Mouse (Mus musculus): ENCODE results near the gene Traf5. TPM values are rescaled to one million over a fixed set of nuclear protein-coding genes. Genes with fewer than 3 reads are reported as not detected.

The Traf5 gene
- total RNA-seq (2012; rRNA removed) = 1.7 and 2.1 TPM in 2 replicates

- Histone ChIP-seq H3K9me3 (ENCODE audit: control insufficient read depth, insufficient read depth, low read depth, low read length) (no peaks in the 10 kb centered on the region), H3K36me3 (ENCODE audit: control insufficient read depth, insufficient read depth, low read length, poor library complexity, severe bottlenecking) (no peaks in the 10 kb centered on the region), H3K4me1 (ENCODE audit: control insufficient read depth in 2 of 2, insufficient read depth in 2 of 2, low read length in 2 of 2, poor library complexity in 1 of 2) (no peaks in the 10 kb centered on the region), H3K9ac (ENCODE audit: insufficient read depth, low read depth, low read length, poor library complexity, severe bottlenecking) (peak within 1 kb of the TSS; percentile 68), H3K27ac (ENCODE audit: insufficient read depth, low read depth, low read length, poor library complexity, severe bottlenecking) (no peak within 1 kb of the TSS), H3K4me3 (ENCODE audit: insufficient read depth in 1 of 2, low read depth in 1 of 2, low read length in 2 of 2, poor library complexity in 1 of 2, severe bottlenecking in 1 of 2) (peak within 1 kb of the TSS; percentile 70 to 74)
- in situ Hi-C loops (cut with MboI; ENCODE audit: low sequenced_read_pairs in 2 of 2, unreplicated experiment in 2 of 2) = no loop called here
- TF ChIP-seq MAFK (IDR thresholded peaks at IDR 0.05; ENCODE audit: insufficient read depth, low read depth, low read length) = no peak
- TF ChIP-seq HCFC1 (IDR thresholded peaks at IDR 0.05; ENCODE audit: borderline replicate concordance, insufficient read depth, low read length) = no peak
- no peak for TF ChIP-seq ZNF384 (IDR thresholded peaks at IDR 0.05; ENCODE audit: low read depth, low read length)
- no peak for TF ChIP-seq CHD2 (IDR thresholded peaks at IDR 0.05; ENCODE audit: low read depth, low read length)
- TF ChIP-seq ZC3H11A (IDR thresholded peaks at IDR 0.05; ENCODE audit: borderline replicate concordance, low read depth, low read length) = no peak
- DNase-seq (ENCODE audit: low read depth, low spot score) = peak; percentile 86
These were observed at the start of gene Traf5 for GRCm38 (mm10) chr1:192091806-192092772. Traf5 (minus strand) TSS chr1:192092559.

GRCm38 (mm10) chr1:192140313-192140712, 48.0 kb upstream of the Traf5 start:
- H3K4me1 ChIP-seq (ENCODE audit: control insufficient read depth in 2 of 2, insufficient read depth in 2 of 2, low read length in 2 of 2, poor library complexity in 1 of 2) = 0 out of 4 replicates have a peak, but pooled peaks cover 0 to 3% of the 10 kb centered on the region in 2 experiments
- DNase-seq (ENCODE audit: low read depth, low spot score) = no peak
- peaks cover 2% of the 10 kb centered on the region; the same call in 1 of the 2 replicates for H3K9me3 ChIP-seq (ENCODE audit: control insufficient read depth, insufficient read depth, low read depth, low read length)
- no peak overlapping the region for H3K4me3 ChIP-seq (ENCODE audit: insufficient read depth in 1 of 2, low read depth in 1 of 2, low read length in 2 of 2, poor library complexity in 1 of 2, severe bottlenecking in 1 of 2)
- in situ Hi-C loops (cut with MboI; ENCODE audit: low sequenced_read_pairs in 2 of 2, unreplicated experiment in 2 of 2) = no loop called here
- no peaks in the 10 kb centered on the region for H3K36me3 ChIP-seq (ENCODE audit: control insufficient read depth, insufficient read depth, low read length, poor library complexity, severe bottlenecking)
- H3K27ac ChIP-seq (ENCODE audit: insufficient read depth, low read depth, low read length, poor library complexity, severe bottlenecking) = no peak overlapping the region
- no peak overlapping the region for H3K9ac ChIP-seq (ENCODE audit: insufficient read depth, low read depth, low read length, poor library complexity, severe bottlenecking)
- TF ChIP-seq MAFK (IDR thresholded peaks at IDR 0.05; ENCODE audit: insufficient read depth, low read depth, low read length) (no peak), CHD2 (IDR thresholded peaks at IDR 0.05; ENCODE audit: low read depth, low read length) (no peak), HCFC1 (IDR thresholded peaks at IDR 0.05; ENCODE audit: borderline replicate concordance, insufficient read depth, low read length) (no peak), ZC3H11A (IDR thresholded peaks at IDR 0.05; ENCODE audit: borderline replicate concordance, low read depth, low read length) (no peak)

GRCm38 (mm10) chr1:192137926-192138910, 45.9 kb upstream of the Traf5 start, which contains the start of gene Rcor3:
Rcor3 (minus strand) TSS chr1:192138062.
- Histone ChIP-seq H3K27ac (ENCODE audit: insufficient read depth, low read depth, low read length, poor library complexity, severe bottlenecking) (peak within 1 kb of the TSS; percentile 68), H3K9ac (ENCODE audit: insufficient read depth, low read depth, low read length, poor library complexity, severe bottlenecking) (peak within 1 kb of the TSS; percentile 90), H3K4me1 (ENCODE audit: control insufficient read depth in 2 of 2, insufficient read depth in 2 of 2, low read length in 2 of 2, poor library complexity in 1 of 2) (0 out of 4 replicates have a peak, but pooled peaks cover 0 to 3% of the 10 kb centered on the region in 2 experiments), H3K36me3 (ENCODE audit: control insufficient read depth, insufficient read depth, low read length, poor library complexity, severe bottlenecking) (no peaks in the 10 kb centered on the region), H3K4me3 (ENCODE audit: insufficient read depth in 1 of 2, low read depth in 1 of 2, low read length in 2 of 2, poor library complexity in 1 of 2, severe bottlenecking in 1 of 2) (peak within 1 kb of the TSS; percentile 95 to 99), H3K9me3 (ENCODE audit: control insufficient read depth, insufficient read depth, low read depth, low read length) (0 out of 2 replicates have a peak, but pooled peaks cover 2% of the 10 kb centered on the region)
- in situ Hi-C loops (cut with MboI; ENCODE audit: low sequenced_read_pairs in 2 of 2, unreplicated experiment in 2 of 2) = no loop called here
- DNase-seq (ENCODE audit: low read depth, low spot score) = peak; percentile 46
- TF ChIP-seq MAFK (IDR thresholded peaks at IDR 0.05; ENCODE audit: insufficient read depth, low read depth, low read length) (no peak), HCFC1 (IDR thresholded peaks at IDR 0.05; ENCODE audit: borderline replicate concordance, insufficient read depth, low read length) (0 out of 2 replicates have a peak, but pooled peaks have one; percentile 13), ZNF384 (IDR thresholded peaks at IDR 0.05; ENCODE audit: low read depth, low read length) (no peak)

- Histone ChIP-seq H3K36me3 (ENCODE audit: control insufficient read depth, insufficient read depth, low read length, poor library complexity, severe bottlenecking) (no peaks in the 10 kb centered on the region), H3K4me1 (ENCODE audit: control insufficient read depth in 2 of 2, insufficient read depth in 2 of 2, low read length in 2 of 2, poor library complexity in 1 of 2) (0 out of 4 replicates have a peak, but pooled peaks cover 0 to 3% of the 10 kb centered on the region in 2 experiments), H3K27ac (ENCODE audit: insufficient read depth, low read depth, low read length, poor library complexity, severe bottlenecking) (peak overlapping the region; percentile 68), H3K4me3 (ENCODE audit: insufficient read depth in 1 of 2, low read depth in 1 of 2, low read length in 2 of 2, poor library complexity in 1 of 2, severe bottlenecking in 1 of 2) (peak overlapping the region; percentile 95 to 99), H3K9ac (ENCODE audit: insufficient read depth, low read depth, low read length, poor library complexity, severe bottlenecking) (peak overlapping the region; percentile 90), H3K9me3 (ENCODE audit: control insufficient read depth, insufficient read depth, low read depth, low read length) (0 out of 2 replicates have a peak, but pooled peaks cover 2% of the 10 kb centered on the region)
- TF ChIP-seq ZC3H11A (IDR thresholded peaks at IDR 0.05; ENCODE audit: borderline replicate concordance, low read depth, low read length) (no peak), HCFC1 (IDR thresholded peaks at IDR 0.05; ENCODE audit: borderline replicate concordance, insufficient read depth, low read length) (0 out of 2 replicates have a peak, but pooled peaks have one; percentile 20)
- in situ Hi-C loops (cut with MboI; ENCODE audit: low sequenced_read_pairs in 2 of 2, unreplicated experiment in 2 of 2) = no loop called here
- DNase-seq (ENCODE audit: low read depth, low spot score) = peak; percentile 11
These were observed 45.0 kb upstream of the Traf5 start for GRCm38 (mm10) chr1:192137291-192137925.
